Mouse (Mus musculus) heart, embryonic 13.5 days (tissue): ENCODE data around the gene Nfkb1. TPM values are rescaled to one million over a fixed set of nuclear protein-coding genes. Genes with fewer than 3 reads are reported as not detected.
A peak's percentile ranks its signal among the peaks of the same experiment; 100 is the strongest.

Source experiments
- ATAC-seq: fragments of 200-750 bp; cut with Nextera tagmentation; 2 replicates; pipeline ENCODE4 v1.8.0; 2017; ENCODE audit warnings: moderate TSS enrichment; ENCODE audit not compliant: insufficient number of reproducible peaks, low FRiP score, low TSS enrichment; ENCODE audit errors: extremely low read depth
- H3K27ac ChIP-seq: fragments of 300-500 bp; sonication (generic); replicated peaks from 2 replicates; pipeline ENCODE4 v1.5.1; 2015; ENCODE audit warnings: moderate library complexity, mild to moderate bottlenecking, inconsistent platforms
- H3K27me3 ChIP-seq: fragments of 300-500 bp; sonication (generic); replicated peaks from 2 replicates; pipeline ENCODE4 v1.6.1; 2015; ENCODE audit warnings: mild to moderate bottlenecking, inconsistent platforms
- H3K36me3 ChIP-seq: fragments of 300-500 bp; sonication (generic); 2 replicates; pipeline ENCODE4 v1.6.1; 2015; ENCODE audit warnings: mild to moderate bottlenecking, inconsistent platforms
- H3K4me1 ChIP-seq: fragments of 300-500 bp; sonication (generic); 2 replicates; pipeline ENCODE4 v1.6.1; 2015; ENCODE audit warnings: inconsistent platforms
- H3K4me2 ChIP-seq: fragments of 300-500 bp; sonication (generic); 2 replicates; pipeline ENCODE4 v1.6.1; 2015; ENCODE audit warnings: inconsistent platforms, mild to moderate bottlenecking, moderate library complexity
- H3K4me3 ChIP-seq: fragments of 300-500 bp; sonication (generic); 2 replicates; pipeline ENCODE4 v1.5.1; 2015; ENCODE audit warnings: moderate library complexity, mild to moderate bottlenecking, inconsistent platforms
- H3K9ac ChIP-seq: fragments of 300-500 bp; sonication (generic); 2 replicates; pipeline ENCODE4 v1.6.1; 2015; ENCODE audit warnings: inconsistent platforms, mild to moderate bottlenecking, moderate library complexity
- H3K9me3 ChIP-seq: fragments of 300-500 bp; sonication (generic); 2 replicates; pipeline ENCODE4 v1.6.1; 2016; ENCODE audit warnings: inconsistent platforms
- WGBS: fragments of 180-500 bp; shearing (Covaris S2); methylation state at CpG from one replicate; pipeline ENCODE4 v1.1.7; 2015; ENCODE audit warnings: mixed read lengths; 5-methylcytosine and 5-hydroxymethylcytosine counted together
- polyA plus RNA-seq: library from polyadenylated mRNA; unstranded; fragments of >200 nt; fragmentation: Nextera tagmentation; extraction: Ambion mirVana; gene quantifications from 2 replicates; pipeline ENCODE4 v1.2.1, GENCODE M21; 2015

The Nfkb1 gene
- polyA plus RNA-seq, 1 experiment from 2014 or later = 13.7 TPM

DNA sequence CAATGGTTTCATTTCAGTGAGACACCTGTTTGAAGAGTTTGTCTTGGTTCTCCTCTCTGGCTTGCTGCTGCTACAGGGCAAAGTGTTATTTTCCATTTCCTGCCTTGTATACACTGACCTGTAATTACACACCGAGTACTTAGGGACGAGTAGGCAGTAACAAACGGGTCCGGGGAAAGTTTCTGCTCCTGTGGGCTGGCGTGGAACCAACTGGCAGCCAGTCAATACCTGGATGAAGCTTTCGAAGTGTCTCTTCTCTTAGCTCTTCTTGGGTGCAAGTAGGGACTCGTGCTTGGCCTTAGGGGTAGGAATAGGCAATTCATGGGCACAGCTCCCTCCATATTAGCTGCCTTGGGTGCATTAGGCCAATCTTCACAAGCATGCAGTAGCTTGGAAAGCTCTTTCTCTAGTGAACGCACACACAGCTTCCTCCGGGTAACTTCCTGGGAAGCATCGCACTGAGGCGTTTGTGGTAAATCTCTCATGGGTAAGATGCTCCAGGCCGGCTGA lies 7.2 kb upstream of the Nfkb1 start:
- Histone ChIP-seq H3K9me3 (no peaks in the 10 kb centered on the region), H3K27ac (no peak overlapping the region), H3K36me3 (no peaks in the 10 kb centered on the region), H3K4me1 (peaks cover 29% of the 10 kb centered on the region), H3K4me3 (no peak overlapping the region), H3K9ac (no peak overlapping the region), H3K27me3 (no peaks in the 10 kb centered on the region), H3K4me2 (no peak overlapping the region)
- 57% methylated on average over 12 of the region's 12 CpGs for WGBS
- no peak for ATAC-seq

DNA sequence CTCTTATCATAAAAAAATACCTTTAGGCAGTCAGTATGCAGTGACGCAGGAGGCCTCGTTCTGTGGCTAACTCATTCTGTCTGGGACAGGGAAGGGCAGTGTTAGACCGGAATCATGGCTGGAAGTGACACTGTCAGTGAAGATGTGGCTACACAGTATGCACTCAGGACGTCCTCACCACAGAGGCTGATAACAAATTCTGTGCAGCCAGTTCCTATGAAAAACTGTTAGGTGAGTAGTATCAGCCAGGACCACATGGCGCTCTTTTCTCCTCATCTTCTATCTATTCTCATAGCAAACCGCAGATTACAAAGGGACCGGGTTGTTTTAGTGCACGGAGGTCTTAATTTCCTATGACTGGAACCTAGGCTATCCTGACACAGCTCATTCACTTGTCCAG lies 4.9 kb upstream of the Nfkb1 start:
- WGBS = 60% methylated on average over 8 of the region's 8 CpGs
- Histone ChIP-seq H3K9ac (no peak overlapping the region), H3K4me2 (no peak overlapping the region), H3K9me3 (no peaks in the 10 kb centered on the region), H3K4me3 (no peak overlapping the region), H3K27me3 (no peaks in the 10 kb centered on the region), H3K36me3 (no peaks in the 10 kb centered on the region), H3K4me1 (peaks cover 39% of the 10 kb centered on the region), H3K27ac (no peak overlapping the region)
- ATAC-seq = no peak

DNA sequence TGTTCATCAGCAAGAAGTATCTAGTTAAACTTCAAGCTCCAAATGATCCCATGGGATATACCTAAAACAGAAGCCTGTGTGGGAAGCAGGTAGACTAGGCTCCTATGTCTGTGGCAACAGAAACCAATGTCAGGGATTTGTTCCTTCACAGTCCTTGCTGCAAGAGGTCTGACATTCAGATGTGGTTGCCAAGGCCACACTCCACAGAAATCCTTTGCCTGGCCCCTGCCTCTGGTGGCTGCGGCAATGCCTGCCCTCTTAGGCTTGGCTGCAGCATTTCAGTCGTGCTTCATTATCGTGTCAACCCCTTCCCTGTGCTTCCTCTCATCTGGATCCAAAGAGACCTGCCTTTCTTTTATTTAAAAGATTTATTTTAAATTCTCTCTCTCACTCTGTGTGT lies 1.7 kb upstream of the Nfkb1 start:
- H3K27ac ChIP-seq = peak overlapping the region; percentile 98
- H3K27me3 ChIP-seq = no peaks in the 10 kb centered on the region
- peaks cover 45% of the 10 kb centered on the region for H3K4me1 ChIP-seq
- WGBS = 8% methylated on average over 3 of the region's 3 CpGs
- no peaks in the 10 kb centered on the region for H3K9me3 ChIP-seq
- ATAC-seq = no peak
- H3K36me3 ChIP-seq = no peaks in the 10 kb centered on the region
- peak overlapping the region; percentile 82 for H3K4me2 ChIP-seq
- no peak overlapping the region for H3K4me3 ChIP-seq
- peak overlapping the region; percentile 21; the same call in 1 of the 2 replicates for H3K9ac ChIP-seq

DNA sequence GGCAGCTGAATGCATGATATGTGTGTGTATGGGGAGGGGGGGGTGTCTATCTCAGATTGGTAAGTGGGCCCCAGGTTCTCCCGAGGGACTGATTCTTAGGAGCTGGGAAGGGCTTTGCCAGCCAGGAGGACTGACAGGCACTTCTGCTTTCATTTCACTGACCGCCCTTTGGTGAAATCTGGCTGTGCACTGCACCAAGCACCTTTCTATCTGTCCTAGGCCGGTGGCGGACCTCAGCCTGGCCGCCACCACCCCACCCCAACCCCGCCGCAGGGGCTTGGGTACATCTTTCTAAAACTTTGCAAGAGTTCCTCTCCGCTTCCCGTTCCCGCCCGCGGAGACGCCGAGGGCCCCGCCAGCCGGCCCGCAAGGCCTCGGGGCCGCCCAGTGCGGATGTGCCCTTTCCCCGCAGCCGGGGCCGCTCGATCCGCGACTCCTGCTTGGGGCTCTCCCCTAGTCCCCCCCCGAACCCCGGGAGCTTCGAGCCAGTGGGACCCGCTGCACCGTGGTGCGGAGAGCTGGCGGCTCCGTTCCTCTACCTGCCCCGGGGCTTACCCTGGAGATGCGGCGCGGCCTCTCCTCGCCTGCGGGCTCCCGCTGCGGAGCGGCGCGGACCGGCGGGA lies 668 bp downstream of the Nfkb1 start:
- H3K27me3 ChIP-seq = no peaks in the 10 kb centered on the region
- H3K4me3 ChIP-seq = peak overlapping the region; percentile 94
- no peaks in the 10 kb centered on the region for H3K9me3 ChIP-seq
- H3K9ac ChIP-seq = peak overlapping the region; percentile 100
- peak; percentile 10; the same call in 1 of the 2 replicates for ATAC-seq
- WGBS = under 1% methylated on average over 40 of the region's 47 CpGs
- peaks cover 60% of the 10 kb centered on the region for H3K4me1 ChIP-seq
- peak overlapping the region; percentile 98 for H3K27ac ChIP-seq
- H3K36me3 ChIP-seq = no peaks in the 10 kb centered on the region
- peak overlapping the region; percentile 82 for H3K4me2 ChIP-seq

- peak overlapping the region; percentile 98 for H3K27ac ChIP-seq
- H3K4me3 ChIP-seq = peak overlapping the region; percentile 94
- no peaks in the 10 kb centered on the region for H3K36me3 ChIP-seq
- H3K9me3 ChIP-seq = no peaks in the 10 kb centered on the region
- WGBS = 30% methylated on average over 10 of the region's 10 CpGs
- ATAC-seq = no peak
- peak overlapping the region; percentile 82 for H3K4me2 ChIP-seq
- no peaks in the 10 kb centered on the region for H3K27me3 ChIP-seq
- peak overlapping the region; percentile 100 for H3K9ac ChIP-seq
- H3K4me1 ChIP-seq = peaks cover 64% of the 10 kb centered on the region
Observed at GRCm38 (mm10) chr3:135689773-135690567, 1.4 kb downstream of the Nfkb1 start.

DNA sequence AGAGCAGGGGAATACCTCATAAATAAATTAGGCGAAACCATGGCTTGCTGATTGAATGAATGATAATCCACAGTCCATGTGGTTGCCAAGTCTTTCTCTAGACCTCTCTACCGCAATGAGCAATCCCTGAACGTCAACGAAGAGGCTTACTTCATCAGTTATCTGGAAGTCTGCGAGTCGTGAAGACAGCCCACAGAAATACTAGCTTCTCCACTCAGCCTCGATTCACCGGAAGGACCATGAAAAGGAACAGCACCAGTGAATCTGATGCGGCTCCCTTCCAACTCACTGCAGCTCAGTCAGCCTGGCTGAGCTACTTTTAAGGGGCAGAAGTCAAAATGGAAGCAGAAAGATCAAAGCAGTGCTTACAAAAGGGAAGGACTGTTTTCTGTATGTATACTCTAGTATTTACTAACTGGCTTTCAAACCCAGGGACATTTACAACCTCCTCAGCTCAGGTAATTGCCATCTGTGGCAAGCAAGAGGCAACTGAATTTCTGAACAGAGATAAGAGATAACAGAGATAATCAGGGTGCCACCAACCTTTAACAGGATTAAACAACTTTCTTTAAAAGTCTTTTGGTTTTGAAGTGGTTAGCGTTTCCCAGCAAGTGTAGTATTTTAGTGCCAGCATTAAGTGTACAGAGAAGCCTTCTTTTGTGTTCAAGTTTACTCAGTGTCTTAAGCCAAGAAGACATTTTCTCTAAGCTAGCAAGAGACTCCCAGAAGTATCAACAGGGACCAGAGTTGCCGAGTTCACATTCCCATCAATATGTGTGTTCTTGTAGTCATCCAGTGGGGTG lies 2.2 kb downstream of the Nfkb1 start:
- H3K4me2 ChIP-seq = peak overlapping the region; percentile 82
- H3K9ac ChIP-seq = peak overlapping the region; percentile 100
- peak overlapping the region; percentile 98 for H3K27ac ChIP-seq
- 21% methylated on average over 11 of the region's 11 CpGs for WGBS
- H3K36me3 ChIP-seq = no peaks in the 10 kb centered on the region
- H3K27me3 ChIP-seq = no peaks in the 10 kb centered on the region
- H3K4me3 ChIP-seq = peak overlapping the region; percentile 94
- no peak for ATAC-seq
- H3K4me1 ChIP-seq = peaks cover 66% of the 10 kb centered on the region
- H3K9me3 ChIP-seq = no peaks in the 10 kb centered on the region

- H3K9ac ChIP-seq = peak overlapping the region; percentile 64
- no peaks in the 10 kb centered on the region for H3K9me3 ChIP-seq
- peak overlapping the region; percentile 82 for H3K4me2 ChIP-seq
- H3K36me3 ChIP-seq = no peaks in the 10 kb centered on the region
- no peak for ATAC-seq
- H3K27ac ChIP-seq = peak overlapping the region; percentile 98
- H3K4me3 ChIP-seq = 0 out of 2 replicates have a peak overlapping the region, but pooled peaks have one; percentile 3
- H3K4me1 ChIP-seq = peaks cover 69% of the 10 kb centered on the region
- H3K27me3 ChIP-seq = no peaks in the 10 kb centered on the region
- 40% methylated on average over 9 of the region's 9 CpGs for WGBS
Observed at GRCm38 (mm10) chr3:135687965-135688364, 3.4 kb downstream of the Nfkb1 start.

GRCm38 (mm10) chr3:135686419-135686818 lies 4.9 kb downstream of the Nfkb1 start:
- Histone ChIP-seq H3K4me3 (no peak overlapping the region), H3K9me3 (no peaks in the 10 kb centered on the region), H3K9ac (0 out of 2 replicates have a peak overlapping the region, but pooled peaks have one; percentile 50), H3K27ac (peak overlapping the region; percentile 69), H3K27me3 (no peaks in the 10 kb centered on the region), H3K4me1 (peaks cover 73% of the 10 kb centered on the region), H3K4me2 (peak overlapping the region; percentile 30), H3K36me3 (no peaks in the 10 kb centered on the region)
- ATAC-seq = no peak
- 48% methylated on average over 5 of the region's 5 CpGs for whole genome bisulfite sequencing

GRCm38 (mm10) chr3:135683275-135683674 lies 8.1 kb downstream of the Nfkb1 start:
- 59% methylated on average over 6 of the region's 6 CpGs for WGBS
- H3K4me1 ChIP-seq = peaks cover 82% of the 10 kb centered on the region

GRCm38 (mm10) chr3:135682240-135682639 lies 9.1 kb downstream of the Nfkb1 start:
- H3K9ac ChIP-seq = no peak overlapping the region
- no peaks in the 10 kb centered on the region for H3K9me3 ChIP-seq
- no peak overlapping the region for H3K4me3 ChIP-seq
- H3K36me3 ChIP-seq = no peaks in the 10 kb centered on the region
- H3K4me2 ChIP-seq = no peak overlapping the region
- 42% methylated on average over 3 of the region's 3 CpGs for WGBS
- ATAC-seq = no peak
- H3K4me1 ChIP-seq = peaks cover 82% of the 10 kb centered on the region
- no peaks in the 10 kb centered on the region for H3K27me3 ChIP-seq
- no peak overlapping the region; the same call in 1 of the 2 replicates for H3K27ac ChIP-seq

More at GRCm38 (mm10) chr3:135683275-135683674, 8.1 kb downstream of the Nfkb1 start:
- Histone ChIP-seq H3K9me3 (no peaks in the 10 kb centered on the region), H3K4me3 (no peak overlapping the region), H3K4me2 (no peak overlapping the region), H3K36me3 (no peaks in the 10 kb centered on the region), H3K27me3 (no peaks in the 10 kb centered on the region), H3K9ac (no peak overlapping the region), H3K27ac (no peak overlapping the region)
- ATAC-seq = no peak

GRCm38 (mm10) chr3:135681272-135681783 lies 10.0 kb downstream of the Nfkb1 start:
- WGBS = 25% methylated on average over 8 of the region's 8 CpGs
- H3K4me2 ChIP-seq = peak overlapping the region; percentile 8; the same call in 1 of the 2 replicates
- no peak overlapping the region for H3K9ac ChIP-seq
- ATAC-seq = no peak
- H3K4me3 ChIP-seq = no peak overlapping the region
- H3K27me3 ChIP-seq = no peaks in the 10 kb centered on the region
- H3K9me3 ChIP-seq = no peaks in the 10 kb centered on the region
- peaks cover 83% of the 10 kb centered on the region for H3K4me1 ChIP-seq
- H3K27ac ChIP-seq = 0 out of 2 replicates have a peak overlapping the region, but pooled peaks have one; percentile 16
- no peaks in the 10 kb centered on the region for H3K36me3 ChIP-seq
